Mouse (Mus musculus) embryonic facial prominence, embryonic 13.5 days (tissue): Measurements from ENCODE around the gene AC134908.4. TPM values are rescaled to one million over a fixed set of nuclear protein-coding genes. Genes with fewer than 3 reads are reported as not detected.

Experiments used
- ATAC-seq: fragments of 200-750 bp; cut with Nextera tagmentation; 2 replicates; pipeline ENCODE4 v1.8.0; 2017; ENCODE audit warnings: low read depth; ENCODE audit not compliant: insufficient number of reproducible peaks, insufficient read depth, low FRiP score, low TSS enrichment
- H3K27ac ChIP-seq: fragments of 300-500 bp; sonication (generic); 2 replicates; pipeline ENCODE4 v1.5.1; 2015; ENCODE audit warnings: moderate library complexity, mild to moderate bottlenecking, inconsistent platforms
- H3K27me3 ChIP-seq: fragments of 300-500 bp; sonication (generic); 2 replicates; pipeline ENCODE4 v1.6.1; 2015; ENCODE audit warnings: mild to moderate bottlenecking, inconsistent platforms
- H3K36me3 ChIP-seq: fragments of 300-500 bp; sonication (generic); 2 replicates; pipeline ENCODE4 v1.6.1; 2015; ENCODE audit warnings: mild to moderate bottlenecking, inconsistent platforms
- H3K4me1 ChIP-seq: fragments of 300-500 bp; sonication (generic); 2 replicates; pipeline ENCODE4 v1.6.1; 2015; ENCODE audit warnings: inconsistent platforms
- H3K4me2 ChIP-seq: fragments of 300-500 bp; sonication (generic); 2 replicates; pipeline ENCODE4 v1.6.1; 2015; ENCODE audit warnings: moderate library complexity, mild to moderate bottlenecking, inconsistent platforms
- H3K4me3 ChIP-seq: fragments of 300-500 bp; sonication (generic); 2 replicates; pipeline ENCODE4 v1.5.1; 2015; ENCODE audit warnings: mild to moderate bottlenecking, inconsistent platforms
- H3K9ac ChIP-seq: fragments of 300-500 bp; sonication (generic); 2 replicates; pipeline ENCODE4 v1.6.1; 2015; ENCODE audit warnings: mild to moderate bottlenecking, inconsistent platforms
- H3K9me3 ChIP-seq: fragments of 300-500 bp; sonication (generic); 2 replicates; pipeline ENCODE4 v1.6.1; 2016; ENCODE audit warnings: inconsistent platforms
- WGBS: fragments of 180-500 bp; shearing (Covaris S2); methylation state at CpG from one replicate; pipeline ENCODE4 v1.1.7; 2015; ENCODE audit warnings: mixed read lengths; 5-methylcytosine and 5-hydroxymethylcytosine counted together
- polyA plus RNA-seq: library from polyadenylated mRNA; unstranded; fragments of >200 nt; fragmentation: Nextera tagmentation; extraction: Ambion mirVana; gene quantifications from 2 replicates; pipeline ENCODE4 v1.2.1, GENCODE M21; 2015

Gene AC134908.4
- polyA plus RNA-seq, 1 experiment from 2014 or later, result not detected

GRCm38 (mm10) chr17:25783861-25784574, 11.4 kb downstream of the AC134908.4 start:
- no peaks in the 10 kb centered on the region for H3K27me3 ChIP-seq
- peak overlapping the region; percentile 84 for H3K4me2 ChIP-seq
- 75% methylated on average over 15 of the region's 15 CpGs for WGBS
- peaks cover 65% of the 10 kb centered on the region for H3K36me3 ChIP-seq
- no peaks in the 10 kb centered on the region for H3K9me3 ChIP-seq
- no peak overlapping the region for H3K27ac ChIP-seq
- H3K4me1 ChIP-seq, result peaks cover 18% of the 10 kb centered on the region
- H3K4me3 ChIP-seq, result peak overlapping the region; percentile 70
- peak overlapping the region; percentile 91 for H3K9ac ChIP-seq
- no peak for ATAC-seq

GRCm38 (mm10) chr17:25783086-25783485, 12.4 kb downstream of the AC134908.4 start:
- H3K36me3 ChIP-seq, result peaks cover 62% of the 10 kb centered on the region
- H3K27me3 ChIP-seq, result no peaks in the 10 kb centered on the region
- no peak overlapping the region for H3K27ac ChIP-seq
- no peak overlapping the region for H3K4me3 ChIP-seq
- H3K4me1 ChIP-seq, result peaks cover 18% of the 10 kb centered on the region
- peak overlapping the region; percentile 91 for H3K9ac ChIP-seq
- H3K9me3 ChIP-seq, result no peaks in the 10 kb centered on the region
- WGBS, result 86% methylated on average over 7 of the region's 7 CpGs
- no peak for ATAC-seq
- H3K4me2 ChIP-seq, result no peak overlapping the region; the same call in 1 of the 2 replicates

GRCm38 (mm10) chr17:25781339-25781738, 14.1 kb downstream of the AC134908.4 start:
- Histone ChIP-seq H3K4me2 (no peak overlapping the region), H3K9me3 (no peaks in the 10 kb centered on the region)

GRCm38 (mm10) chr17:25777948-25778347, 17.5 kb downstream of the AC134908.4 start:
- WGBS, result 92% methylated on average over 5 of the region's 5 CpGs
- Histone ChIP-seq H3K27me3 (no peaks in the 10 kb centered on the region), H3K36me3 (peaks cover 50% of the 10 kb centered on the region), H3K4me2 (no peak overlapping the region), H3K9me3 (no peaks in the 10 kb centered on the region), H3K9ac (no peak overlapping the region), H3K27ac (no peak overlapping the region), H3K4me3 (no peak overlapping the region), H3K4me1 (peaks cover 8% of the 10 kb centered on the region)
- no peak for ATAC-seq

More at GRCm38 (mm10) chr17:25781339-25781738, 14.1 kb downstream of the AC134908.4 start:
- ATAC-seq, result no peak
- WGBS, result 75% methylated on average over 6 of the region's 6 CpGs
- H3K27me3 ChIP-seq, result no peaks in the 10 kb centered on the region
- H3K36me3 ChIP-seq, result peaks cover 64% of the 10 kb centered on the region
- no peak overlapping the region for H3K4me3 ChIP-seq
- peaks cover 18% of the 10 kb centered on the region for H3K4me1 ChIP-seq
- no peak overlapping the region for H3K9ac ChIP-seq
- 0 out of 2 replicates have a peak overlapping the region, but pooled peaks have one; percentile 22 for H3K27ac ChIP-seq

GRCm38 (mm10) chr17:25775318-25776062, 20.0 kb downstream of the AC134908.4 start:
- Histone ChIP-seq H3K9ac (no peak overlapping the region), H3K9me3 (no peaks in the 10 kb centered on the region), H3K4me1 (peaks cover 8% of the 10 kb centered on the region), H3K4me3 (no peak overlapping the region), H3K36me3 (peaks cover 25% of the 10 kb centered on the region), H3K4me2 (no peak overlapping the region), H3K27ac (no peak overlapping the region), H3K27me3 (no peaks in the 10 kb centered on the region)
- 75% methylated on average over 10 of the region's 10 CpGs for WGBS
- ATAC-seq, result no peak

- Histone ChIP-seq H3K36me3 (peaks cover 9% of the 10 kb centered on the region), H3K4me1 (peaks cover 8% of the 10 kb centered on the region), H3K27ac (no peak within 1 kb of the TSS), H3K27me3 (0 out of 2 replicates have a peak, but pooled peaks cover 7% of the 10 kb centered on the region), H3K4me2 (peak within 1 kb of the TSS; percentile 93), H3K4me3 (peak within 1 kb of the TSS; percentile 86), H3K9me3 (no peaks in the 10 kb centered on the region), H3K9ac (peak within 1 kb of the TSS; percentile 91)
- WGBS, result under 1% methylated on average over 37 of the region's 37 CpGs
- peak; percentile 63; the same call in 1 of the 2 replicates for ATAC-seq
Observed at GRCm38 (mm10) chr17:25773549-25774120, 21.8 kb downstream of the AC134908.4 start, which contains the start of gene Narfl. TSS of gene Narfl (plus strand) at chr17:25773776.

- no peak for ATAC-seq
- WGBS, result 33% methylated on average over 9 of the region's 9 CpGs
- Histone ChIP-seq H3K4me1 (peaks cover 4% of the 10 kb centered on the region), H3K27ac (no peak overlapping the region), H3K4me3 (no peak overlapping the region), H3K9ac (0 out of 2 replicates have a peak overlapping the region, but pooled peaks have one; percentile 21), H3K27me3 (peaks cover 9% of the 10 kb centered on the region; the same call in 1 of the 2 replicates), H3K36me3 (no peaks in the 10 kb centered on the region), H3K4me2 (no peak overlapping the region), H3K9me3 (no peaks in the 10 kb centered on the region)
Observed at GRCm38 (mm10) chr17:25769331-25769730, 26.1 kb downstream of the AC134908.4 start.

- Histone ChIP-seq H3K9ac (no peak overlapping the region), H3K4me3 (no peak overlapping the region), H3K4me1 (no peaks in the 10 kb centered on the region), H3K27ac (no peak overlapping the region), H3K4me2 (no peak overlapping the region), H3K27me3 (peaks cover 9% of the 10 kb centered on the region; the same call in 1 of the 2 replicates), H3K36me3 (no peaks in the 10 kb centered on the region), H3K9me3 (no peaks in the 10 kb centered on the region)
- ATAC-seq, result no peak
- 36% methylated on average over 5 of the region's 5 CpGs for WGBS
Observed at GRCm38 (mm10) chr17:25765886-25766285, 29.6 kb downstream of the AC134908.4 start.

GRCm38 (mm10) chr17:25762591-25762990, 32.9 kb downstream of the AC134908.4 start:
- WGBS, result 43% methylated on average over 3 of the region's 3 CpGs
- no peak overlapping the region for H3K4me3 ChIP-seq
- no peak overlapping the region for H3K27ac ChIP-seq
- no peak overlapping the region for H3K9ac ChIP-seq
- H3K4me1 ChIP-seq, result no peaks in the 10 kb centered on the region
- no peak overlapping the region for H3K4me2 ChIP-seq
- H3K9me3 ChIP-seq, result no peaks in the 10 kb centered on the region
- ATAC-seq, result no peak
- peaks cover 2% of the 10 kb centered on the region; the same call in 1 of the 2 replicates for H3K27me3 ChIP-seq
- H3K36me3 ChIP-seq, result no peaks in the 10 kb centered on the region

GRCm38 (mm10) chr17:25761561-25761970, 33.9 kb downstream of the AC134908.4 start:
- 43% methylated on average over 4 of the region's 4 CpGs for WGBS
- no peaks in the 10 kb centered on the region for H3K27me3 ChIP-seq
- no peaks in the 10 kb centered on the region for H3K36me3 ChIP-seq
- H3K9me3 ChIP-seq, result no peaks in the 10 kb centered on the region
- no peak overlapping the region for H3K9ac ChIP-seq
- H3K4me3 ChIP-seq, result no peak overlapping the region
- H3K4me1 ChIP-seq, result no peaks in the 10 kb centered on the region
- H3K4me2 ChIP-seq, result no peak overlapping the region
- H3K27ac ChIP-seq, result no peak overlapping the region
- ATAC-seq, result no peak

- no peak for ATAC-seq
- WGBS, result 78% methylated on average over 8 of the region's 8 CpGs
Observed at GRCm38 (mm10) chr17:25760148-25760547, 35.3 kb downstream of the AC134908.4 start.

More at GRCm38 (mm10) chr17:25760148-25760547, 35.3 kb downstream of the AC134908.4 start:
- Histone ChIP-seq H3K9ac (no peak overlapping the region), H3K4me2 (no peak overlapping the region), H3K27me3 (no peaks in the 10 kb centered on the region), H3K36me3 (no peaks in the 10 kb centered on the region), H3K9me3 (no peaks in the 10 kb centered on the region), H3K27ac (no peak overlapping the region), H3K4me1 (0 out of 2 replicates have a peak, but pooled peaks cover 4% of the 10 kb centered on the region), H3K4me3 (no peak overlapping the region)
